Mouse (Mus musculus) adrenal gland, postnatal 36 days (tissue): ENCODE data around the gene Cavin4. TPM values are rescaled to one million over a fixed set of nuclear protein-coding genes. Genes with fewer than 3 reads are reported as not detected.
"Not testable (repeated sequence)": the region's sequence is repeated elsewhere in the genome, so short reads cannot be mapped to it uniquely, and the experiment has no call there.

Experiments
- DNase-seq, 2 experiments: peaks; one replicate each; pipeline ENCODE4 v3.0.0; 2021; ENCODE audit warnings: mixed read lengths in 1 of 2
- total RNA-seq, 2 experiments: library from RNA; stranded (reverse); gene quantifications; 2 replicates each; pipeline ENCODE4 v1.2.3; 2021

Gene Cavin4
- total RNA-seq, 2 experiments from 2014 or later = 0.23 to 0.36 TPM

- no peak for DNase-seq
Observed at GRCm38 (mm10) chr4:48674412-48674811, 11.1 kb downstream of the Cavin4 start.

- peak; percentile 55 to 56 for DNase-seq
Observed at GRCm38 (mm10) chr4:48676570-48677185, 13.4 kb downstream of the Cavin4 start.

GRCm38 (mm10) chr4:48677276-48677675 lies 14.0 kb downstream of the Cavin4 start:
- no peak for DNase-seq

- DNase-seq = no peak
Observed at GRCm38 (mm10) chr4:48677812-48678211, 14.5 kb downstream of the Cavin4 start.

GRCm38 (mm10) chr4:48678793-48679192 lies 15.5 kb downstream of the Cavin4 start:
- no peak for DNase-seq

GRCm38 (mm10) chr4:48679728-48680127 lies 16.4 kb downstream of the Cavin4 start:
- DNase-seq = not testable (repeated sequence)

- no peak for DNase-seq
Observed at GRCm38 (mm10) chr4:48680214-48680613, 16.9 kb downstream of the Cavin4 start.

GRCm38 (mm10) chr4:48680648-48681343 lies 17.5 kb downstream of the Cavin4 start:
- peak in 1 of 2 experiments; percentile 44 for DNase-seq

GRCm38 (mm10) chr4:48683126-48683525 lies 19.8 kb downstream of the Cavin4 start:
- DNase-seq = no peak

GRCm38 (mm10) chr4:48683633-48684209 lies 20.4 kb downstream of the Cavin4 start:
- DNase-seq = not testable (repeated sequence)

- DNase-seq = no peak
Observed at GRCm38 (mm10) chr4:48684593-48685187, 21.4 kb downstream of the Cavin4 start.

- no peak for DNase-seq
Observed at GRCm38 (mm10) chr4:48688148-48688547, 24.8 kb downstream of the Cavin4 start.

- DNase-seq = peak in 1 of 2 experiments; percentile 31
Observed at GRCm38 (mm10) chr4:48690640-48691039, 27.3 kb downstream of the Cavin4 start.

GRCm38 (mm10) chr4:48691793-48692437 lies 28.6 kb downstream of the Cavin4 start:
- peak; percentile 22 to 43 for DNase-seq

- DNase-seq = no peak
Observed at GRCm38 (mm10) chr4:48692736-48693292, 29.5 kb downstream of the Cavin4 start.

- DNase-seq = no peak
Observed at GRCm38 (mm10) chr4:48696706-48697105, 33.4 kb downstream of the Cavin4 start.

- no peak for DNase-seq
Observed at GRCm38 (mm10) chr4:48697302-48697701, 34.0 kb downstream of the Cavin4 start.

GRCm38 (mm10) chr4:48715865-48716650 lies 52.7 kb downstream of the Cavin4 start:
- no peak for DNase-seq

GRCm38 (mm10) chr4:48716817-48717216 lies 53.5 kb downstream of the Cavin4 start:
- DNase-seq = no peak
